Mouse (Mus musculus) stomach, postnatal 0 days (tissue): ENCODE measurements around the gene Cnih3.

Experiments used
- CTCF ChIP-seq: IDR thresholded peaks from 2 replicates; pipeline ENCODE4 v1.5.1; 2016; ENCODE audit warnings: antibody characterized with exemption, low read depth, mild to moderate bottlenecking, moderate library complexity
- EP300 ChIP-seq: optimal IDR thresholded peaks from 2 replicates; pipeline ENCODE3; 2016; ENCODE audit warnings: antibody characterized with exemption

- no peak for TF ChIP-seq CTCF
- no peak for TF ChIP-seq EP300
Measured at GRCm38 (mm10) chr1:181352043-181352366, 423 bp upstream of the Cnih3 start.
